Mouse (Mus musculus) liver, postnatal 0 days (tissue): Measurements from ENCODE around the gene Naa40. TPM values are rescaled to one million over a fixed set of nuclear protein-coding genes. Genes with fewer than 3 reads are reported as not detected.

ENCODE experiments used
- ATAC-seq: fragments of 200-750 bp; cut with Nextera tagmentation; 2 replicates; pipeline ENCODE4 v1.8.0; 2017; ENCODE audit warnings: mild to moderate bottlenecking, moderate library complexity
- DNase-seq: peaks from one replicate; pipeline ENCODE4 v3.0.0-alpha.2; 2016
- H3K27ac ChIP-seq: fragments of 300-500 bp; sonication (generic); 2 replicates; pipeline ENCODE4 v1.5.1; 2014; ENCODE audit warnings: antibody characterized with exemption, moderate library complexity, mild to moderate bottlenecking, low read depth
- H3K27me3 ChIP-seq: fragments of 300-500 bp; sonication (generic); 2 replicates; pipeline ENCODE4 v1.6.1; 2014; ENCODE audit warnings: low read length, control low read depth, mixed read lengths; ENCODE audit not compliant: insufficient read depth
- H3K36me3 ChIP-seq: fragments of 300-500 bp; sonication (generic); replicated peaks from 2 replicates; pipeline ENCODE4 v1.6.1; 2014; ENCODE audit warnings: mild to moderate bottlenecking, control low read depth, low read length, moderate library complexity, mixed read lengths; ENCODE audit not compliant: insufficient read depth
- H3K4me1 ChIP-seq: fragments of 300-500 bp; sonication (generic); 2 replicates; pipeline ENCODE4 v1.6.1; 2014; ENCODE audit warnings: antibody characterized with exemption, mild to moderate bottlenecking, control low read depth; ENCODE audit not compliant: insufficient read depth
- H3K4me2 ChIP-seq: fragments of 300-500 bp; sonication (generic); 2 replicates; pipeline ENCODE4 v1.6.1; 2014; ENCODE audit warnings: low read depth, mild to moderate bottlenecking, low read length, moderate library complexity, mixed read lengths
- H3K4me3 ChIP-seq: fragments of 300-500 bp; sonication (generic); 2 replicates; pipeline ENCODE4 v1.5.1; 2014; ENCODE audit warnings: low read depth, low read length
- H3K9ac ChIP-seq: fragments of 300-500 bp; sonication (generic); replicated peaks from 2 replicates; pipeline ENCODE4 v1.6.1; 2014; ENCODE audit warnings: mild to moderate bottlenecking, moderate library complexity
- H3K9me3 ChIP-seq: fragments of 300-500 bp; sonication (generic); 2 replicates; pipeline ENCODE4 v1.6.1; 2016; ENCODE audit warnings: mild to moderate bottlenecking, control low read depth, low read length, mixed read lengths
- CTCF ChIP-seq: sonication (generic); IDR thresholded peaks from 2 replicates; pipeline ENCODE4 v1.5.1; 2016; ENCODE audit warnings: antibody characterized with exemption, low read depth
- EP300 ChIP-seq: IDR thresholded peaks from 2 replicates; pipeline ENCODE4 v1.6.1; 2016; ENCODE audit warnings: antibody characterized with exemption, low read depth, mild to moderate bottlenecking
- WGBS: fragments of 180-500 bp; shearing (Covaris S2); extraction: QIAGEN DNeasy Blood & Tissue Kit; methylation state at CpG from one replicate; pipeline ENCODE4 v1.1.7; 2014; ENCODE audit not compliant: insufficient replicate concordance; 5-methylcytosine and 5-hydroxymethylcytosine counted together
- polyA plus RNA-seq: library from polyadenylated mRNA; unstranded; fragments of >200 nt; fragmentation: Nextera tagmentation; extraction: Ambion mirVana; gene quantifications from 2 replicates; pipeline ENCODE4 v1.2.1, GENCODE M21; 2015

Naa40 gene
- 14.7 and 16.5 TPM in 2 replicates for polyA plus RNA-seq

- Histone ChIP-seq H3K4me1 (peaks cover 11% of the 10 kb centered on the region), H3K9ac (peak within 1 kb of the TSS; percentile 84), H3K27ac (peak within 1 kb of the TSS; percentile 84), H3K27me3 (no peaks in the 10 kb centered on the region), H3K4me3 (peak within 1 kb of the TSS; percentile 80), H3K9me3 (no peaks in the 10 kb centered on the region), H3K36me3 (peaks cover 18% of the 10 kb centered on the region), H3K4me2 (peak within 1 kb of the TSS; percentile 95)
- DNase-seq (peak; percentile 94), ATAC-seq (peak; percentile 98)
- WGBS, result under 1% methylated on average over 71 of the region's 80 CpGs
- TF ChIP-seq EP300 (no peak), CTCF (no peak)
Observed at GRCm38 (mm10) chr19:7240782-7241690, at the start of gene Naa40. Gene Naa40 (minus strand): TSS chr19:7241183.

GRCm38 (mm10) chr19:7289767-7290166 lies 48.8 kb upstream of the Naa40 start:
- Histone ChIP-seq H3K4me3 (no peak overlapping the region), H3K9ac (no peak overlapping the region), H3K9me3 (no peaks in the 10 kb centered on the region), H3K27me3 (no peaks in the 10 kb centered on the region), H3K4me2 (no peak overlapping the region), H3K36me3 (peaks cover 35% of the 10 kb centered on the region), H3K4me1 (peaks cover 20% of the 10 kb centered on the region), H3K27ac (no peak overlapping the region)
- DNase-seq (no peak), ATAC-seq (no peak)
- TF ChIP-seq EP300 (no peak), CTCF (no peak)
- 40% methylated on average over 2 of the region's 2 CpGs for WGBS

GRCm38 (mm10) chr19:7288288-7288687 lies 47.3 kb upstream of the Naa40 start:
- H3K9me3 ChIP-seq, result no peaks in the 10 kb centered on the region
- H3K27me3 ChIP-seq, result no peaks in the 10 kb centered on the region
- peaks cover 49% of the 10 kb centered on the region for H3K36me3 ChIP-seq
- WGBS, result 83% methylated on average over 3 of the region's 3 CpGs
- no peak for ATAC-seq
- peaks cover 5% of the 10 kb centered on the region for H3K4me1 ChIP-seq
- H3K4me2 ChIP-seq, result no peak overlapping the region
- no peak overlapping the region for H3K27ac ChIP-seq
- no peak for TF ChIP-seq CTCF
- no peak for TF ChIP-seq EP300
- no peak overlapping the region for H3K4me3 ChIP-seq
- no peak for DNase-seq
- no peak overlapping the region for H3K9ac ChIP-seq

GRCm38 (mm10) chr19:7286563-7287315 lies 45.8 kb upstream of the Naa40 start:
- H3K4me1 ChIP-seq, result no peaks in the 10 kb centered on the region
- ATAC-seq (no peak), DNase-seq (no peak)
- no peaks in the 10 kb centered on the region for H3K9me3 ChIP-seq
- no peak for TF ChIP-seq EP300
- no peak for TF ChIP-seq CTCF
- no peak overlapping the region for H3K9ac ChIP-seq
- H3K27me3 ChIP-seq, result no peaks in the 10 kb centered on the region
- no peak overlapping the region for H3K27ac ChIP-seq
- H3K36me3 ChIP-seq, result peaks cover 65% of the 10 kb centered on the region
- H3K4me3 ChIP-seq, result no peak overlapping the region
- WGBS, result 82% methylated on average over 12 of the region's 12 CpGs
- no peak overlapping the region for H3K4me2 ChIP-seq

GRCm38 (mm10) chr19:7280557-7281330 lies 39.8 kb upstream of the Naa40 start:
- no peak for ATAC-seq

More at GRCm38 (mm10) chr19:7280557-7281330, 39.8 kb upstream of the Naa40 start:
- 88% methylated on average over 18 of the region's 18 CpGs for WGBS
- Histone ChIP-seq H3K27me3 (no peaks in the 10 kb centered on the region), H3K4me1 (no peaks in the 10 kb centered on the region), H3K27ac (no peak overlapping the region), H3K9me3 (no peaks in the 10 kb centered on the region), H3K9ac (no peak overlapping the region), H3K4me3 (no peak overlapping the region), H3K4me2 (no peak overlapping the region), H3K36me3 (peaks cover 82% of the 10 kb centered on the region)
- TF ChIP-seq CTCF (no peak), EP300 (no peak)
- no peak for DNase-seq
